Mouse (Mus musculus) liver, postnatal 0 days (tissue): ENCODE results near the gene Kcnh6.

Experiments used
- CTCF ChIP-seq: sonication (generic); IDR thresholded peaks from 2 replicates; pipeline ENCODE4 v1.5.1; 2016; ENCODE audit warnings: antibody characterized with exemption, low read depth
- EP300 ChIP-seq: IDR thresholded peaks from 2 replicates; pipeline ENCODE4 v1.6.1; 2016; ENCODE audit warnings: antibody characterized with exemption, low read depth, mild to moderate bottlenecking

- TF ChIP-seq CTCF (no peak), EP300 (no peak)
These were observed 17.9 kb downstream of the Kcnh6 start for GRCm38 (mm10) chr11:106025774-106026173.
